Mouse (Mus musculus): ENCODE data around the gene Copg1.

Gene Copg1

DNA sequence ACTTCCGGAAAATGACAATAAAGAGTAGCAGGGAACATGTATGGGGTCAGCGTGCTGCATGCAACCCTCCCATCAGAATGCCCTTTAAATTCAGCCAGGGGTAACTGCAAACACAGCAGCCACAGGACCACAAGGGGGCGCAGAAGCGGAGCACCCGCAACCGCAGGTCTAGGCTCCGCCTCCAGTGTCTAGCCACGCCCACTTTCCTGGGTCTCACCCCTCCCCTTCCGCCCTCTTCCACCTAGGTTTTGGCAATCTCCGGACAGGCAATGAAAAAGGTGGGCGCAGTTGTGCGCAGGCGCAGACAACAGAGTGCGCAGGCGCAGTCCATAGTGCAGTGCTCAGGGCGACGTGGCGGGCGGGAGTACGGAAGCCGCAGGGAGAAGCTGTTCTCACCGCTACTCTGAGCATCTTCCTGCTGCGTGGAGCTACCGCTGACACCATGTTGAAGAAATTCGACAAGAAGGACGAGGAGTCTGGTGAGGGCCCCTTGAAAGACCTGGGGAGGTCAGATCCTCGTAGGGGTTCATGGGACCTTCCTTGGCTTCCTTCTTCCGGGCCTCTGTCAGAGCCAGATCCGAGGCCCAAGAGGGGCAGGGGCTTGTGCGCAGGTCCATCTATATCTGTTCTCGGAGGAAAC is at the start of gene Copg1:
TSS of gene Copg1 (plus strand) at position 221 of the 640 bp plus-strand sequence.
- DNase-seq (ENCODE audit: low read depth), result peak; percentile 99

DNA sequence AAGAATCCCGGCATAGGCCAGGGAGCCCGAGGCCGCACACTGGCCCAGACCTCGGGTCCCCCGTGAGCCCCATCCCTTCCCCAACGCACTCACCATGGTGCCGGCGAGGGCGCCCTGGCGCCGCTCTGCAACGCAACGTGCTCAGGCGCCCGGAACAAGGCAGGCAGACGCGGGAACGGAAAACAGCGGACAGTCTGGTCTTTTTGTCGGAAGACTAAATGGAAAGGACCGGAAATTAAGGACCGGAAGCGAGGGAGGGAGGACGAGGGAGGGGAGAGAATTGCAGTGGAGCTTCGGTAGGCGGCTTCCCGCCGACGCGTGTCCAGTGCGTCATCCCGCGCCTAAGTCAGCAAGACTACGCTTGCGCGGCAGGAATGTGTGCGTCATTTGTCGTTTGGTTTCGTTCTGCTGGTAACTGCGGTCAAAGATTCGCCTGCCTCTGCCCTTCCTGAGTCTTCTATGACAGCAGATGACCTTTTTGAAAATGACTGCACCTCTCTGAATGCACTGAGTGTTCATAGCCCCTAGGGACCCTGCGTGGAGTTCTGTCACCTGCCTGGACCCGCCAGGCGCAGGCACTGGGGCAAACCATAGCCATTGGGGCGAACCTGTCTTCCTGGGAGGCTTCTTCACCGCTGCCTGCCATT is 48.9 kb upstream of the Copg1 start, which contains the start of gene Isy1:
TSS of gene Isy1 (minus strand) at position 248 of the 647 bp plus-strand sequence.
- DNase-seq (ENCODE audit: low read depth), result peak; percentile 94

DNA sequence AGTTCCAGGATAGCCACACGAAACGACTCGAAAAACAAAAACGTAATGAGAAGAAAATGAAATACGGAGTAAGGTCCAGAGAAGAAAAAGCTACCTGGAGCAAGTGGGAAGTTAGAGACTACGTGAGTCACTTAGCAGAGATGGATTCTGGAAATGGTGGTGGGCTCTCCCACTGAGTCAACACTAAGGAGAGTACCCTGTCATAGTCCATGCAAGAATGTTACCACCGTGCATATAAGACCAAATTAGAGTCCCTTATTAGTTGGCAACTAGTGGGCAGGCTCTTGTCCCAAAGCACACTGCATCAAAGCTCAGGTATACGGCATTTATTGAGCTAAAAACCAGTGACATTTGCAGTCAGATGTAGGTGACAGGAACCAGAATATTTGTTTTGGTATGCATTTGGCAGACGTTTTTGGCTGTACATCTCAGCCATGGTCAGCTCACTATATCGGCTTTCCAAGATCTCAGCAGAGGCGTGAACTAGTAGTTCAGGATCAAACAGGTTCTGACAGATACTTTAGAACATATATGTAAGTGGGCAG is 47.7 kb upstream of the Copg1 start:
- DNase-seq (ENCODE audit: low read depth), result no peak

GRCm38 (mm10) chr6:87841635-87842034 is 46.0 kb upstream of the Copg1 start:
- no peak for DNase-seq (ENCODE audit: low read depth)

DNA sequence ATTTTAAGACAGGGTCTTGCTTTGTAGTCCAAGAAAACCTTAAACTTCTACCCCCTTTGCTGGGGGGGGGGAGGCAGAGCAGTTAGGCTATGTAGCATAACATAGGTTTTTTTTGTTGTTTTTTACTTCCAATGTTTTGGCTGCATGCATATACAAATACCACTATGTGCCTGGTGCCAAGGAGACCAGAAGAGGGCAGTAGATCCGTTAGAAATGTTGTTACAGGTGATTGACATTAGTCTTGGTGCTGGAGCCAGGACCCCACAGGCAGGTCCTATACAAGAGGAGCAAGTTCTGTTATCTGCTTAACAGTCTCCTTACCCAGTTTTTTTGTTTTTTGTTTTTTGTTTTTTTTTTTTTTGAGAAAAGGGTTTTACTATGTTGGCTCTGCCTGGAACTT is 45.4 kb upstream of the Copg1 start:
- no peak for DNase-seq (ENCODE audit: low read depth)

- DNase-seq (ENCODE audit: low read depth), result no peak
These were observed 42.5 kb upstream of the Copg1 start for GRCm38 (mm10) chr6:87845031-87845695.

DNA sequence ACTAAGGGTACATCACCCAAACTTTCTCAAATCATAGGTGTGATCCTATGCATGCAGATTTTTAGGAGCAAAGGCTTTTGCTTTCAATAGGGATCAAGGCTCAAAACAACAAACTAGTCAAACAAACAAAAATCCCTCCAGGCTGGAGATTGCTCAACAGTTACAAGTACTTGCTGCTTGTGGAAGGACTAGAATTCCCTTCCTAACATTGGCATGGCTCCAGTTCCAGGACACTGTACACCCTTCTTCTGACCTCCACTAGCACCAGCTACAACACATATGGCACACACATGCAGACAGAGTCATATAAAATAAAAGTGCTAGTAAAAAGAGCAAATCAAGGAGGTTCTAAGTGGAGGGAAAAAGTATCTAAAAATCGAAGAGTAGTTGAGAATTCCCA is 40.8 kb upstream of the Copg1 start:
- DNase-seq (ENCODE audit: low read depth), result no peak

GRCm38 (mm10) chr6:87849780-87850154 is 37.8 kb upstream of the Copg1 start:
- no peak for DNase-seq (ENCODE audit: low read depth)

DNA sequence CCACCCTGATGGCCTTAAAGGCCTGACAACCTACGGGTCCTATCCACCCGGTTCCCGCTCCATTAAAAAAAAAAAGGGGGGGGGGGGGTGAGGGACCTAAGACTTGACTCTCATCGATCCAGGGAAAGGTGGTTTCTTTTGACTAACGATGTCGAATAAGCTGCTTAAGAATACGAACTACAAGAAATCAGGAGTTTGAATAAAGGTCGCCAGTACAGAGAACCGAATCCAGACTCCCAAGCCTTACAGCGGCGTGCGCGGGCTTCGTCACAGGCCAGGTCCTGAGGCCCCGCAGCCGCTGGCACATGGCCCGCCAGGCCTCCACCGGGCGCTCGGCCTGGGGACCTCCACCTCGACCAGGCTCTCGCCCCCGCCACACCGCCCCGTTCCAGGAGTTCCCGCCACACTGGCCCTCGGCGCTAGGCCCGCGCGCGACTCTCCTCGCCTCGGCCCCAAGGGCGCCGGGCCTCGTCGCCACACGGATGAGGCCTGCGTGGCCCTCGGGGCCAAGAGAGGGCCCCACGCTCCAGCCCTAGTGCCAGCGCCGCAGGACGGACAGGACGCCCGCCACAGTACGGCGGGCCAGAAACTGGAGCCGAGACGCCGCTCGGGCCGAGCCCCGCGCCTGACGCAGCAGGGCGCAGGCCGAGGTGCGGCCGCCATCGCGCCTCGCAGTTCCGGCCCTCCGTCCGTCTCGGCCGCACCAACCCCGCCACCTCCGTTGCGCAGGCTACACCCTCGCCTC is 37.3 kb upstream of the Copg1 start:
- no peak for DNase-seq (ENCODE audit: low read depth)

GRCm38 (mm10) chr6:87850900-87851614 is 36.6 kb upstream of the Copg1 start, which contains the start of gene Cnbp:
Gene Cnbp (minus strand): TSS chr6:87851106.
- DNase-seq (ENCODE audit: low read depth), result peak; percentile 89

GRCm38 (mm10) chr6:87851871-87852270 is 35.7 kb upstream of the Copg1 start:
- DNase-seq (ENCODE audit: low read depth), result no peak

DNA sequence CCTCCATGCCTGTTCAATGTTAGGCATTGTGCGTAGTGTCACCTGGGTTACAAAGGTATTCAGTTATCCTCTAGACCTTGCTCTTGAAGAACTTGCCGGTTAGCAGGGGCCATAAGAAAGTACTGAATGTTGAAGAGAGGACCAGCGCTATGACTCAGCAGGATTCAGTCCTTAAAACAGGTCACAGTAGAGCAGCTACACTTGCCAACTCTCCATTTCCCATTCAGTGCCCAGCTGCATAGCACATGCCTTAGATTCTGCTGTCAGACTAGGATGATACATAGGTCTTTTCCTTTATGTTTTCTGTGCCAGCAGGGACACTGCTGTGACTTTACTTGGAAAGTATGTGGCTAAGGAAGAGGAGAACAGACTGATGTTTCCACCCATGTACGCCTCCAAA is 34.2 kb upstream of the Copg1 start:
- DNase-seq (ENCODE audit: low read depth), result no peak

DNA sequence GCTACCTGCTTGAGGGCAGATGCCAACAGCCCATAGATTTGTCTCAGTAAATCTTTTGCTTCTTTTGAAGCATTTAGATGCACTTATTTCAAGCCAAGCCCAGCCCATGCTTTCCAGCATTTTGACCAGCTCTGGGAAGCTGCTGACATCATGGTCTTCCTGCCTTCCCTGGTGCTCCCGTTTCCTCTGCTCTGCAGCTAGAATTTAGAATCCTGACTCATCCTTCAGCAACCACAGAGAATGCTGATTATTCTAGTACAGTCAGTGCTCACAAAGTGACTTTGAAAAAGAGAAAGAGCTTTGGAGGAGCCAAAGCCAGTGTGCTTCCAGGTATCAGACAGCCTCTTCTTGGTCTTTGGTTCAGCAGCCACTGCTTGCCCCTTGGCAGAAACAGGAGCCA is 30.5 kb upstream of the Copg1 start:
- DNase-seq (ENCODE audit: low read depth), result no peak

GRCm38 (mm10) chr6:87866211-87866610 is 21.4 kb upstream of the Copg1 start:
- no peak for DNase-seq (ENCODE audit: low read depth)

GRCm38 (mm10) chr6:87867256-87867655 is 20.4 kb upstream of the Copg1 start:
- DNase-seq (ENCODE audit: low read depth), result no peak

GRCm38 (mm10) chr6:87868871-87869506 is 18.6 kb upstream of the Copg1 start:
- DNase-seq (ENCODE audit: low read depth), result peak; percentile 96

- DNase-seq (ENCODE audit: low read depth), result no peak
These were observed 17.2 kb upstream of the Copg1 start for GRCm38 (mm10) chr6:87870440-87870839.

- DNase-seq (ENCODE audit: low read depth), result no peak
These were observed 16.4 kb upstream of the Copg1 start for GRCm38 (mm10) chr6:87871240-87871639.

DNA sequence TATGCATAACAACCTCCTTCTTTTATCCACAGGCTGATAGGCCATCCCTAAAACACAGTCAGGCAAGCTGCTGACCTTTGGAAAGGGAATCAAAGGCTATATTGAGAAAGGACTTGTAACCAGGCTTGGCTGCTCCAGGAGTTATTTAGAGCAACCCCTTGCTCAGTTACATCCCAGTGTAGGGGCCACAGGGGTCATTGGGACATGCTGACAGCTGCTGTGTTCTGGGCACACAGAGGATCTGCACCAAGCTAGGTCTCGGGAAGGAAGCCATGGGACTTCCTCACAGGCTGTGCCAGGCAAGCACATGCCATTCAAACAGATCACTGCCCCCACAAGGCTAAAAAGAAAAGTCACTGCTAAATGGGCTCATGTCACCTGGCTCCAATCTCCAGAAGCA is 14.5 kb upstream of the Copg1 start:
- DNase-seq (ENCODE audit: low read depth), result no peak

DNA sequence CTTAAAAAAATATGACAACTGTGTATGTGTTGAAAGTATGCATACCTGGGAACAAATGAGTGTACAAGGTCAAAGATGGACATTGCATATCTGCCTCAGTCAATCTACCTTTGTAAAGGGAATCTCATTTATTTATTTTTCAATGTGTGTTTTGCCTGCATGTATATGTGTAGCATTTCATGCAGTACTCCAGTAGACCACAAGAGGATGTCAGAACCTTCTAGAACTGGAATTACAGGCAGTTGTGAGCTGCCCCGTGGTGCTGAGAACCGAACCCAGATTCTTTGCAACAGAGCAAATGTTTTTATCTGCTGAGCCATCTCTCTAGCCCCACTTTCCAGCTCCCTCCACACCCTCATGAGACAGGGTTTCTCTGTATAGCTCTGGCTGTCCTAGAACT is 13.7 kb upstream of the Copg1 start:
- DNase-seq (ENCODE audit: low read depth), result no peak

GRCm38 (mm10) chr6:87875083-87875482 is 12.5 kb upstream of the Copg1 start:
- peak; percentile 96 for DNase-seq (ENCODE audit: low read depth)
